Mouse (Mus musculus): ENCODE data around the gene Shcbp1. TPM values are rescaled to one million over a fixed set of nuclear protein-coding genes. Genes with fewer than 3 reads are reported as not detected.

Gene Shcbp1
- polyA plus RNA-seq, 1 experiment = 16.4 TPM

GRCm38 (mm10) chr8:4691634-4692033 lies 87.7 kb downstream of the Shcbp1 start:
- no peak for TF ChIP-seq CTCF (IDR thresholded peaks at IDR 0.05; ENCODE audit: low read depth, low read length)
- TF ChIP-seq POLR2A (IDR thresholded peaks at IDR 0.05; ENCODE audit: borderline replicate concordance, low read depth, low read length) = no peak
- H3K27ac ChIP-seq (ENCODE audit: insufficient read depth, low read depth, low read length) = no peak overlapping the region

More at GRCm38 (mm10) chr8:4691634-4692033, 87.7 kb downstream of the Shcbp1 start:
- H3K4me1 ChIP-seq (ENCODE audit: control insufficient read depth, insufficient read depth, low read length) = no peaks in the 10 kb centered on the region
- H3K4me3 ChIP-seq (ENCODE audit: insufficient read depth, low read length) = no peak overlapping the region

Other genes with a start within 250 kb of the Shcbp1 start
- 9.0 and 10.2 TPM in 2 replicates for gene Zfp958, start 166.4 kb downstream of the Shcbp1 start, polyA plus RNA-seq (2012; ENCODE audit: insufficient read depth, insufficient read length, missing spikeins)

Measured in bone marrow macrophage, adult 2 months (primary cell).